Mouse (Mus musculus): ENCODE measurements at regions not wholly inside any gene's neighbourhood (a gene's known extent, or its start where the extent isn't known, plus 50 kb on each side); places are given as distances from the start of the nearest gene placed in this dataset.
"Not testable (repeated sequence)": the region's sequence is repeated elsewhere in the genome, so short reads cannot be mapped to it uniquely, and the experiment has no call there.

DNA sequence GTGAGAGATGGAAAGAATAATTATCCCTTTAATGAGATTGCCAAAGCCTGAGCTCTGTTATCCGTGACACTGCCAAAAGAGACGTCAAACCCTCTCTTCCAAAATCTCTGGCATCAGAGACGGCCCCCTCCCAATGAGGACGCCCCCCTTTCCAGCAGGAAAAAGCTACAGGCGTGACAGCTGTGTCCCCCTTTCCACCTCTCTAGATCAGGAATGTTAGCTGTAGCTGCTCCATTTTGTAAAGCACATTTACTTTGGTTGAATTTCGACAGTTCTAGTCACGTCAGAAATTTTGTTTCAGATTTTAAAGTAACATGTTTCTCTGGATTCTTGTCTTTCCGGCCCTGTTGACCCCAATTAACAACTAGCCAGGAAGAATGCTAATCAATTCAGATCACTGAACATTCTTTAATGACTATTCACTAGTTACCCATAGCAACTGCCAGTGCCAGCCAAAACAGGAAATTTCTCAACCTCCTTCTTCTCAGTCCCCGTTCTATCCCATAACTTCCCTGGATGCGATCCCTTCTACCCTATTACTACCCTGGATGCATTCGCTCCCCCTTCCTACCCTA, 261.1 kb downstream of the Dad1 start:
- no peak for DNase-seq (ENCODE audit: low read depth, low spot score)
- Histone ChIP-seq H3K4me1 (ENCODE audit: control insufficient read depth in 2 of 2, insufficient read depth in 2 of 2, low read length in 2 of 2, poor library complexity in 1 of 2) (no peaks in the 10 kb centered on the region), H3K4me3 (ENCODE audit: insufficient read depth in 1 of 2, low read depth in 1 of 2, low read length in 2 of 2, poor library complexity in 1 of 2, severe bottlenecking in 1 of 2) (no peak overlapping the region), H3K27ac (ENCODE audit: insufficient read depth, low read depth, low read length, poor library complexity, severe bottlenecking) (no peak overlapping the region), H3K9me3 (ENCODE audit: control insufficient read depth, insufficient read depth, low read depth, low read length) (no peaks in the 10 kb centered on the region), H3K9ac (ENCODE audit: insufficient read depth, low read depth, low read length, poor library complexity, severe bottlenecking) (no peak overlapping the region), H3K36me3 (ENCODE audit: control insufficient read depth, insufficient read depth, low read length, poor library complexity, severe bottlenecking) (no peaks in the 10 kb centered on the region)
- no peak for TF ChIP-seq CHD2 (IDR thresholded peaks at IDR 0.05; ENCODE audit: low read depth, low read length)
- TF ChIP-seq MAFK (IDR thresholded peaks at IDR 0.05; ENCODE audit: insufficient read depth, low read depth, low read length) = no peak
- no peak for TF ChIP-seq ZC3H11A (IDR thresholded peaks at IDR 0.05; ENCODE audit: borderline replicate concordance, low read depth, low read length)
- TF ChIP-seq HCFC1 (IDR thresholded peaks at IDR 0.05; ENCODE audit: borderline replicate concordance, insufficient read depth, low read length) = no peak
- TF ChIP-seq ZNF384 (IDR thresholded peaks at IDR 0.05; ENCODE audit: low read depth, low read length) = no peak
- in situ Hi-C loops (cut with MboI; ENCODE audit: low sequenced_read_pairs in 2 of 2, unreplicated experiment in 2 of 2) = no loop called here

DNA sequence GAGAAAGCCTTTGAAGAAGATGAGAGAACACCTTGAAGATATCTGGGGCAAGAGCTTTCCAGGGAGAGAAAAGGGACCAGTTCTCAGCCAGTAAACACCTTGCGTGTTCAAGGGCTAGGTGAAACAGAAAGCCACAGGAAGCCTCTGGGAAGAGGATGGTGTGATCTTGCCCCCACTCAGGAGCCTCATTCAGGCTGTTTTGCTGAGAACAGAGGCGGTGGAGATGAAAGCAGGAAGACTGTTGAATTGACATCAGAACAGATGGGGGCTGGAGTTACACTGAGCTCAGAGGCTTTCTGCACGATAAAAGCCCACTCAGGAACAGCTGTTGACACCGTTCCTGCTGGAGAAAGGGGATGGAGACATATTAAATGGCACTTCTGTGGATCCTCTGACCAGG, 262.5 kb downstream of the Dad1 start:
- H3K27ac ChIP-seq (ENCODE audit: insufficient read depth, low read depth, low read length, poor library complexity, severe bottlenecking) = no peak overlapping the region
- TF ChIP-seq HCFC1 (IDR thresholded peaks at IDR 0.05; ENCODE audit: borderline replicate concordance, insufficient read depth, low read length) (no peak), ZC3H11A (IDR thresholded peaks at IDR 0.05; ENCODE audit: borderline replicate concordance, low read depth, low read length) (no peak), CHD2 (IDR thresholded peaks at IDR 0.05; ENCODE audit: low read depth, low read length) (no peak), MAFK (IDR thresholded peaks at IDR 0.05; ENCODE audit: insufficient read depth, low read depth, low read length) (no peak), ZNF384 (IDR thresholded peaks at IDR 0.05; ENCODE audit: low read depth, low read length) (no peak)
- no peak overlapping the region for H3K4me3 ChIP-seq (ENCODE audit: insufficient read depth in 1 of 2, low read depth in 1 of 2, low read length in 2 of 2, poor library complexity in 1 of 2, severe bottlenecking in 1 of 2)
- H3K4me1 ChIP-seq (ENCODE audit: control insufficient read depth in 2 of 2, insufficient read depth in 2 of 2, low read length in 2 of 2, poor library complexity in 1 of 2) = no peaks in the 10 kb centered on the region
- H3K9me3 ChIP-seq (ENCODE audit: control insufficient read depth, insufficient read depth, low read depth, low read length) = no peaks in the 10 kb centered on the region
- H3K9ac ChIP-seq (ENCODE audit: insufficient read depth, low read depth, low read length, poor library complexity, severe bottlenecking) = no peak overlapping the region
- no peaks in the 10 kb centered on the region for H3K36me3 ChIP-seq (ENCODE audit: control insufficient read depth, insufficient read depth, low read length, poor library complexity, severe bottlenecking)
- DNase-seq (ENCODE audit: low read depth, low spot score) = no peak
- in situ Hi-C loops (cut with MboI; ENCODE audit: low sequenced_read_pairs in 2 of 2, unreplicated experiment in 2 of 2) = no loop called here

GRCm38 (mm10) chr14:53980771-53981170, 273.1 kb downstream of the Dad1 start:
- Histone ChIP-seq H3K36me3 (ENCODE audit: control insufficient read depth, insufficient read depth, low read length, poor library complexity, severe bottlenecking) (no peaks in the 10 kb centered on the region), H3K27ac (ENCODE audit: insufficient read depth, low read depth, low read length, poor library complexity, severe bottlenecking) (no peak overlapping the region), H3K9ac (ENCODE audit: insufficient read depth, low read depth, low read length, poor library complexity, severe bottlenecking) (no peak overlapping the region), H3K4me1 (ENCODE audit: control insufficient read depth in 2 of 2, insufficient read depth in 2 of 2, low read length in 2 of 2, poor library complexity in 1 of 2) (no peaks in the 10 kb centered on the region), H3K4me3 (ENCODE audit: insufficient read depth in 1 of 2, low read depth in 1 of 2, low read length in 2 of 2, poor library complexity in 1 of 2, severe bottlenecking in 1 of 2) (no peak overlapping the region), H3K9me3 (ENCODE audit: control insufficient read depth, insufficient read depth, low read depth, low read length) (peaks cover 2% of the 10 kb centered on the region; the same call in 1 of the 2 replicates)
- in situ Hi-C loops (cut with MboI; ENCODE audit: low sequenced_read_pairs in 2 of 2, unreplicated experiment in 2 of 2) = no loop called here
- DNase-seq (ENCODE audit: low read depth, low spot score) = no peak
- TF ChIP-seq MAFK (IDR thresholded peaks at IDR 0.05; ENCODE audit: insufficient read depth, low read depth, low read length) (no peak), ZNF384 (IDR thresholded peaks at IDR 0.05; ENCODE audit: low read depth, low read length) (no peak), HCFC1 (IDR thresholded peaks at IDR 0.05; ENCODE audit: borderline replicate concordance, insufficient read depth, low read length) (no peak), ZC3H11A (IDR thresholded peaks at IDR 0.05; ENCODE audit: borderline replicate concordance, low read depth, low read length) (no peak), CHD2 (IDR thresholded peaks at IDR 0.05; ENCODE audit: low read depth, low read length) (no peak)

DNA sequence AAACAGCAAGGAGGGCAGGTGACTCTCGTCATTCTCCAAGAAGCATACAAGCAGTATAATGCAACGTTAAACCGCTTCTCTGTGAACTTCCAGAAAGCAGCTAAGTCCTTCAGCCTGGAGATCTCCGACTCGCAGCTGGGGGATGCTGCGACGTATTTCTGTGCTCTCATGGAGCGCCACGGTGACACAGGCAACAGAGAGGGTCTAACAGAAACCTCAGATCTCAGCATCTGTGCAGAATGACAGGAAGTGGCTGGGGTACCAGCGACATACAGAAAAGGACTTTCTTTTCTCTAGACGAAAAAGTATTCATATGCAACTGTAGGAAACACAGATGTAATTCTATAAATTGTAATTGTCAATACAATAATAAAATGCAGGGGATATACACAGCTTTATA, 292.5 kb downstream of the Dad1 start:
- H3K36me3 ChIP-seq (ENCODE audit: control insufficient read depth, insufficient read depth, low read length, poor library complexity, severe bottlenecking); H3K27ac ChIP-seq (ENCODE audit: insufficient read depth, low read depth, low read length, poor library complexity, severe bottlenecking); DNase-seq (ENCODE audit: low read depth, low spot score); H3K9ac ChIP-seq (ENCODE audit: insufficient read depth, low read depth, low read length, poor library complexity, severe bottlenecking); H3K4me3 ChIP-seq (ENCODE audit: insufficient read depth in 1 of 2, low read depth in 1 of 2, low read length in 2 of 2, poor library complexity in 1 of 2, severe bottlenecking in 1 of 2); H3K4me1 ChIP-seq (ENCODE audit: control insufficient read depth in 2 of 2, insufficient read depth in 2 of 2, low read length in 2 of 2, poor library complexity in 1 of 2); H3K9me3 ChIP-seq (ENCODE audit: control insufficient read depth, insufficient read depth, low read depth, low read length); in situ Hi-C loops (cut with MboI; ENCODE audit: low sequenced_read_pairs in 2 of 2, unreplicated experiment in 2 of 2): not testable (repeated sequence)

DNA sequence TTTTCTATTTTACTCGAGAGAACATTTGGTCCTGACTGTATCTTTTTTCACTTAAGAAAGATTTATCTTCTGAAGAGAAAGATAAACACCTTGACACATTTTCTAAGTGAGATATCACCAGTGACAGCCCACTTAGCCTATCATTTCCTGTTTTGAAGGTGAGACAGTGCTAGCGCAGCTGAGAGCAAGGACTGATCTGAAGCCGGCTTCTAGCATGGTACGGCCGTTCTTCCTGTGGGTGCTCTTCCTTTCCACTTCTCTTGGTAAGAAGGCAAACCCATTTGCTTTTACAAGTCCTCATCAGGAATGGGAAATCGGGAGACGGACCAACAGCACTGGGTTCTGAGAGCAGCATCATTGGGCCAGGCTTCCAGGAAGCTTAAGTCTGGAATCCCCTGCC, 293.1 kb downstream of the Dad1 start:
- TF ChIP-seq HCFC1 (IDR thresholded peaks at IDR 0.05; ENCODE audit: borderline replicate concordance, insufficient read depth, low read length) = no peak
- TF ChIP-seq CHD2 (IDR thresholded peaks at IDR 0.05; ENCODE audit: low read depth, low read length) = no peak
- TF ChIP-seq ZC3H11A (IDR thresholded peaks at IDR 0.05; ENCODE audit: borderline replicate concordance, low read depth, low read length) = no peak
- no peak for TF ChIP-seq MAFK (IDR thresholded peaks at IDR 0.05; ENCODE audit: insufficient read depth, low read depth, low read length)
- in situ Hi-C loops (cut with MboI; ENCODE audit: low sequenced_read_pairs in 2 of 2, unreplicated experiment in 2 of 2) = no loop called here
- Histone ChIP-seq H3K36me3 (ENCODE audit: control insufficient read depth, insufficient read depth, low read length, poor library complexity, severe bottlenecking) (no peaks in the 10 kb centered on the region), H3K9me3 (ENCODE audit: control insufficient read depth, insufficient read depth, low read depth, low read length) (no peaks in the 10 kb centered on the region), H3K9ac (ENCODE audit: insufficient read depth, low read depth, low read length, poor library complexity, severe bottlenecking) (no peak overlapping the region), H3K27ac (ENCODE audit: insufficient read depth, low read depth, low read length, poor library complexity, severe bottlenecking) (no peak overlapping the region), H3K4me1 (ENCODE audit: control insufficient read depth in 2 of 2, insufficient read depth in 2 of 2, low read length in 2 of 2, poor library complexity in 1 of 2) (no peaks in the 10 kb centered on the region), H3K4me3 (ENCODE audit: insufficient read depth in 1 of 2, low read depth in 1 of 2, low read length in 2 of 2, poor library complexity in 1 of 2, severe bottlenecking in 1 of 2) (no peak overlapping the region)
- no peak for DNase-seq (ENCODE audit: low read depth, low spot score)

DNA sequence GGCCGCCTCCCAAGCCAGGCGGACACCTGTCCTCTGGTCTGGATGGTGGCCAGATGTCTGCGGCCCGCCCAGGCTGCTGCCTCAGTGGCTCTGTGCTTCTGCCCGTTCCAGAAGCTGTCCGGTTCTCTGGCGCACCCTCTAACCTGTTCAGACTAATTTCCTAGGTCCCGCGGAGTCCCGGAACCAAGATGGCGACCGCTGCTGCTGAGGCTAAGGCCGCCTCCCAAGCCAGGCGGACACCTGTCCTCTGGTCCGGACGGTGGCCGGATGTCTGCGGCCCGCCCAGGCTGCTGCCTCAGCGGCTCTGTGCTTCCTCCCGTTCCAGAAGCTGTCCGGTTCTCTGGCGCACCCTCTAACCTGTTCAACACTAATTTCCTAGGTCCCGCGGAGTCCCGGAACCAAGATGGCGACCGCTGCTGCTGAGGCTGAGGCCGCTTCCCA, 318.1 kb downstream of the Dad1 start:
- H3K9ac ChIP-seq (ENCODE audit: insufficient read depth, low read depth, low read length, poor library complexity, severe bottlenecking); DNase-seq (ENCODE audit: low read depth, low spot score); H3K27ac ChIP-seq (ENCODE audit: insufficient read depth, low read depth, low read length, poor library complexity, severe bottlenecking); H3K4me1 ChIP-seq (ENCODE audit: control insufficient read depth in 2 of 2, insufficient read depth in 2 of 2, low read length in 2 of 2, poor library complexity in 1 of 2); H3K9me3 ChIP-seq (ENCODE audit: control insufficient read depth, insufficient read depth, low read depth, low read length); in situ Hi-C loops (cut with MboI; ENCODE audit: low sequenced_read_pairs in 2 of 2, unreplicated experiment in 2 of 2); H3K4me3 ChIP-seq (ENCODE audit: insufficient read depth in 1 of 2, low read depth in 1 of 2, low read length in 2 of 2, poor library complexity in 1 of 2, severe bottlenecking in 1 of 2); H3K36me3 ChIP-seq (ENCODE audit: control insufficient read depth, insufficient read depth, low read length, poor library complexity, severe bottlenecking): not testable (repeated sequence)

GRCm38 (mm10) chr14:53935336-53935735, 318.6 kb downstream of the Dad1 start:
- H3K4me3 ChIP-seq (ENCODE audit: insufficient read depth in 1 of 2, low read depth in 1 of 2, low read length in 2 of 2, poor library complexity in 1 of 2, severe bottlenecking in 1 of 2); H3K9me3 ChIP-seq (ENCODE audit: control insufficient read depth, insufficient read depth, low read depth, low read length); H3K9ac ChIP-seq (ENCODE audit: insufficient read depth, low read depth, low read length, poor library complexity, severe bottlenecking); H3K4me1 ChIP-seq (ENCODE audit: control insufficient read depth in 2 of 2, insufficient read depth in 2 of 2, low read length in 2 of 2, poor library complexity in 1 of 2); H3K36me3 ChIP-seq (ENCODE audit: control insufficient read depth, insufficient read depth, low read length, poor library complexity, severe bottlenecking); in situ Hi-C loops (cut with MboI; ENCODE audit: low sequenced_read_pairs in 2 of 2, unreplicated experiment in 2 of 2); H3K27ac ChIP-seq (ENCODE audit: insufficient read depth, low read depth, low read length, poor library complexity, severe bottlenecking); DNase-seq (ENCODE audit: low read depth, low spot score): not testable (repeated sequence)

All from ES-E14 (cell line).